In the genomic region with DNA sequence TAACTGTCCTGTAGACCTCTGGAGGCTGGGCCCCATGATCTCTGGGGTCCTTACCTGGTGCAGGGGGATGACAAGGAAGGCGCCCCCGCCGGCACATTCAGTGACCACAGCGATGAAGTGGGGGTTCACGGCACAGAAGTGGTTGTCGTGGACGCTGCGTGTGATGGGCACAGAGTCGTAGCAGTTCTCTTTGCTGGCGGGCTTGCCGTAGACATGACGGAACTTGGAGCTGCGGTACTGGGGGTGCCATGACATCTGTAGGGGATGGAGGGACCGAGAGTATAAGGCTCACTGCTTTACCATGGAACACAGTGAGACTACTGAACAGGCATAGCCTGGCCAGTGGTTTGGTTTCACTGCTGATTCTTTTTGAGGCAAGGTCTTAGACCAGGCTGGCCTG, we compare ENCODE assay signal across 17 mouse cellular contexts. TPM values are rescaled to one million over a fixed set of nuclear protein-coding genes. Genes with fewer than 3 reads are reported as not detected.
DNase-seq lines count a peak whose midpoint lies in the region; ATAC-seq lines count a peak whose summit lies in the region.
"Had no signal": no experiment of that assay in that cellular context is flagged by ENCODE, and none has a peak within 500 bp of the region (broad histone marks: within the 10 kb centered on the region; RNA-seq: fewer than 3 reads in every experiment).

No protein-coding gene starts in this region.

- DNase-seq in cerebellum, adult 9-10 months: peak; percentile 9
- peak; percentile 1 for DNase-seq in kidney, postnatal 10 days
- DNase-seq in kidney, postnatal 36 days: no peak
- peak; percentile 11 for DNase-seq in urinary bladder, adult 2 months (ENCODE audit: low spot score)
- DNase-seq in urinary bladder, postnatal 14 days (ENCODE audit: low spot score): no peak
- DNase-seq: adrenal gland, adult 8-10 months; adrenal gland, postnatal 36 days; cerebellum, adult 11 months; cerebellum, postnatal 14 days; gastrocnemius, postnatal 10 days; heart, adult 2 months; heart, postnatal 36 days had no signal

- no peak for ATAC-seq in cerebellum, adult (ENCODE audit: insufficient number of reproducible peaks, low FRiP score, low TSS enrichment)
- no peak for ATAC-seq in frontal cortex, adult (ENCODE audit: low TSS enrichment)
- ATAC-seq: forebrain, embryonic 15.5 days; hindbrain, embryonic 16.5 days; inflammation-experienced regulatory T-cells, adult 6 months had no signal

RNA-seq across cellular contexts. Expression of a gene that starts 26.9 kb away (rescaled TPM):
- 5.0 and 5.7 TPM in 2 replicates for polyA plus RNA-seq in urinary bladder, adult 2 months (2012; rRNA removed)

RNA-seq across cellular contexts. Expression of a gene that starts 39.2 kb away (rescaled TPM):
- polyA plus RNA-seq in urinary bladder, adult 2 months (2012; rRNA removed): 6.4 and 7.0 TPM in 2 replicates

Comparison
In these comparisons a context has a peak if more than half of its experiments do, and no peak if none do; other contexts are left out.
1. DNase-seq: peak in cerebellum, adult 9-10 months (single experiment), kidney, postnatal 10 days (single experiment) and urinary bladder, adult 2 months (single experiment); none in kidney, postnatal 36 days (0 of 2) and urinary bladder, postnatal 14 days (single experiment).